Mouse (Mus musculus) spleen, adult 2 months (tissue): ENCODE measurements around the gene Npr3.

Source experiments
- CTCF ChIP-seq: fragments of 200-500 bp; IDR thresholded peaks from 2 replicates; pipeline ENCODE4 v1.5.1; 2011; ENCODE audit warnings: mild to moderate bottlenecking, inconsistent platforms; ENCODE audit not compliant: insufficient read depth, insufficient read length, insufficient replicate concordance; ENCODE audit errors: extremely low read depth
- POLR2A ChIP-seq: fragments of 200-500 bp; IDR thresholded peaks from 2 replicates; pipeline ENCODE4 v1.6.1; 2011; ENCODE audit warnings: low read depth, low read length, inconsistent platforms

GRCm38 (mm10) chr15:11914101-11914500 lies 7.0 kb upstream of the Npr3 start:
- TF ChIP-seq CTCF = no peak
- no peak for TF ChIP-seq POLR2A
